Mouse (Mus musculus): ENCODE results near the gene 4833439L19Rik. TPM values are rescaled to one million over a fixed set of nuclear protein-coding genes. Genes with fewer than 3 reads are reported as not detected.

4833439L19Rik gene
- total and polyA plus RNA-seq, 3 experiments = 23.1 to 25.0 (median 23.5) TPM

- H3K4me1 ChIP-seq (ENCODE audit: control insufficient read depth in 1 of 2, insufficient read depth in 2 of 2) = peaks cover 2 to 33% of the 10 kb centered on the region in 2 experiments
- dilution Hi-C loops (cut with MboI; ENCODE audit: extremely low pct_ligation_motif_present, extremely low pct_unique_long_range_greater_than_20kb, low sequenced_read_pairs) = no loop called here
- in situ Hi-C loops (cut with MboI; ENCODE audit: low pct_ligation_motif_present, low pct_unique_long_range_greater_than_20kb, low sequenced_read_pairs) = loop anchor here (5.0 kb wide), 1 partner anchor 52 kb away; no protein-coding TSS in a partner anchor
- peak; percentile 34 for DNase-seq (ENCODE audit: extremely low read depth)
- H3K4me2 ChIP-seq (ENCODE audit: insufficient read depth, low read depth, poor library complexity, severe bottlenecking) = peak overlapping the region; percentile 38; the same call in 1 of the 2 replicates
- H3K4me3 ChIP-seq (replicated peaks in 1 of 3; ENCODE audit: low read depth in 2 of 3, low read length in 2 of 3, poor library complexity in 1 of 3) = peak overlapping the region; percentile 86 to 91 (median 87)
- peak; percentile 26 to 53; a peak in 3 of 4 replicates for TF ChIP-seq CTCF (conservative IDR thresholded peaks at IDR 0.05 in 1 of 2, IDR thresholded peaks at IDR 0.05 in 1 of 2; ENCODE audit: low read depth in 2 of 2, low read length in 2 of 2)
- no peak for TF ChIP-seq MXI1 (IDR thresholded peaks at IDR 0.05; ENCODE audit: low read depth, low read length)
- H3K27ac ChIP-seq (ENCODE audit: insufficient read depth, low read depth) = no peak overlapping the region
- no peak overlapping the region for H3K9ac ChIP-seq (ENCODE audit: insufficient read depth, low read depth)
- H3K79me2 ChIP-seq (replicated peaks; ENCODE audit: control insufficient read depth, extremely low read depth, insufficient read depth, poor library complexity, severe bottlenecking) = peaks cover 17% of the 10 kb centered on the region
- H3K27me3 ChIP-seq (replicated peaks) = no peaks in the 10 kb centered on the region
- peaks cover 20 to 26% of the 10 kb centered on the region in 2 experiments for H3K36me3 ChIP-seq (replicated peaks in 1 of 2; ENCODE audit: control insufficient read depth in 1 of 2, insufficient read depth in 1 of 2, low read length in 1 of 2)
- no peaks in the 10 kb centered on the region for H3K9me3 ChIP-seq (replicated peaks; ENCODE audit: low read length)
These were observed 535 bp upstream of the 4833439L19Rik start for GRCm38 (mm10) chr13:54565594-54566345.

GRCm38 (mm10) chr13:54564232-54565200 lies 719 bp downstream of the 4833439L19Rik start:
- Histone ChIP-seq H3K27ac (ENCODE audit: insufficient read depth, low read depth) (no peak overlapping the region), H3K27me3 (replicated peaks) (no peaks in the 10 kb centered on the region), H3K4me1 (ENCODE audit: control insufficient read depth in 1 of 2, insufficient read depth in 2 of 2) (peaks cover 2 to 33% of the 10 kb centered on the region in 2 experiments), H3K4me2 (ENCODE audit: insufficient read depth, low read depth, poor library complexity, severe bottlenecking) (peak overlapping the region; percentile 87), H3K36me3 (replicated peaks in 1 of 2; ENCODE audit: control insufficient read depth in 1 of 2, insufficient read depth in 1 of 2, low read length in 1 of 2) (peaks cover 30 to 38% of the 10 kb centered on the region in 2 experiments), H3K79me2 (replicated peaks; ENCODE audit: control insufficient read depth, extremely low read depth, insufficient read depth, poor library complexity, severe bottlenecking) (peaks cover 17% of the 10 kb centered on the region), H3K9me3 (replicated peaks; ENCODE audit: low read length) (no peaks in the 10 kb centered on the region), H3K9ac (ENCODE audit: insufficient read depth, low read depth) (peak overlapping the region; percentile 92), H3K4me3 (replicated peaks in 1 of 3; ENCODE audit: low read depth in 2 of 3, low read length in 2 of 3, poor library complexity in 1 of 3) (peak overlapping the region; percentile 86 to 91 (median 87))
- DNase-seq (ENCODE audit: extremely low read depth) = no peak
- TF ChIP-seq MEF2A (IDR thresholded peaks at IDR 0.05; ENCODE audit: borderline replicate concordance, low read depth, low read length) (no peak), NRF1 (IDR thresholded peaks at IDR 0.05; ENCODE audit: low read depth, low read length) (0 out of 2 replicates have a peak, but pooled peaks have one; percentile 1), MYC (IDR thresholded peaks at IDR 0.05; ENCODE audit: low read depth, low read length) (no peak)
- in situ Hi-C loops (cut with MboI; ENCODE audit: low pct_ligation_motif_present, low pct_unique_long_range_greater_than_20kb, low sequenced_read_pairs) = loop anchor here (5.0 kb wide), 1 partner anchor 53 kb away; no protein-coding TSS in a partner anchor
- dilution Hi-C loops (cut with MboI; ENCODE audit: extremely low pct_ligation_motif_present, extremely low pct_unique_long_range_greater_than_20kb, low sequenced_read_pairs) = no loop called here

GRCm38 (mm10) chr13:54562562-54562961 lies 2.7 kb downstream of the 4833439L19Rik start:
- Histone ChIP-seq H3K79me2 (replicated peaks; ENCODE audit: control insufficient read depth, extremely low read depth, insufficient read depth, poor library complexity, severe bottlenecking) (peaks cover 17% of the 10 kb centered on the region), H3K9me3 (replicated peaks; ENCODE audit: low read length) (no peaks in the 10 kb centered on the region), H3K9ac (ENCODE audit: insufficient read depth, low read depth) (no peak overlapping the region), H3K4me2 (ENCODE audit: insufficient read depth, low read depth, poor library complexity, severe bottlenecking) (no peak overlapping the region), H3K4me3 (replicated peaks in 1 of 3; ENCODE audit: low read depth in 2 of 3, low read length in 2 of 3, poor library complexity in 1 of 3) (no peak overlapping the region), H3K36me3 (replicated peaks in 1 of 2; ENCODE audit: control insufficient read depth in 1 of 2, insufficient read depth in 1 of 2, low read length in 1 of 2) (peaks cover 43 to 58% of the 10 kb centered on the region in 2 experiments), H3K27ac (ENCODE audit: insufficient read depth, low read depth) (no peak overlapping the region), H3K4me1 (ENCODE audit: control insufficient read depth in 1 of 2, insufficient read depth in 2 of 2) (peaks cover 2 to 21% of the 10 kb centered on the region in 2 experiments), H3K27me3 (replicated peaks) (no peaks in the 10 kb centered on the region)
- DNase-seq (ENCODE audit: extremely low read depth) = no peak
- dilution Hi-C loops (cut with MboI; ENCODE audit: extremely low pct_ligation_motif_present, extremely low pct_unique_long_range_greater_than_20kb, low sequenced_read_pairs) = no loop called here
- in situ Hi-C loops (cut with MboI; ENCODE audit: low pct_ligation_motif_present, low pct_unique_long_range_greater_than_20kb, low sequenced_read_pairs) = no loop called here
- TF ChIP-seq JUND (conservative IDR thresholded peaks at IDR 0.05; ENCODE audit: low read depth, low read length) (no peak), SIN3A (IDR thresholded peaks at IDR 0.05; ENCODE audit: low read length) (no peak), GABPA (IDR thresholded peaks at IDR 0.05; ENCODE audit: insufficient replicate concordance, low read depth, low read length) (no peak), USF1 (IDR thresholded peaks at IDR 0.05; ENCODE audit: low read depth, low read length) (no peak), ZC3H11A (IDR thresholded peaks at IDR 0.05; ENCODE audit: low read depth, low read length) (no peak), E2F4 (IDR thresholded peaks at IDR 0.05; ENCODE audit: insufficient replicate concordance, low read depth, low read length) (no peak), ZNF384 (IDR thresholded peaks at IDR 0.05; ENCODE audit: low read depth, low read length) (no peak), PAX5 (IDR thresholded peaks at IDR 0.05; ENCODE audit: low read length) (no peak), CHD1 (IDR thresholded peaks at IDR 0.05; ENCODE audit: low read depth, low read length) (no peak)

Data from CH12.LX (cell line).